Mouse (Mus musculus) liver, postnatal 0 days (tissue): ENCODE measurements around the gene Chn2. TPM values are rescaled to one million over a fixed set of nuclear protein-coding genes. Genes with fewer than 3 reads are reported as not detected.
A peak's percentile ranks its signal among the peaks of the same experiment; 100 is the strongest.

Experiments used
- ATAC-seq: fragments of 200-750 bp; cut with Nextera tagmentation; 2 replicates; pipeline ENCODE4 v1.8.0; 2017; ENCODE audit warnings: mild to moderate bottlenecking, moderate library complexity
- DNase-seq: peaks from one replicate; pipeline ENCODE4 v3.0.0-alpha.2; 2016
- H3K27ac ChIP-seq: fragments of 300-500 bp; sonication (generic); 2 replicates; pipeline ENCODE4 v1.5.1; 2014; ENCODE audit warnings: antibody characterized with exemption, moderate library complexity, mild to moderate bottlenecking, low read depth
- H3K27me3 ChIP-seq: fragments of 300-500 bp; sonication (generic); 2 replicates; pipeline ENCODE4 v1.6.1; 2014; ENCODE audit warnings: low read length, control low read depth, mixed read lengths; ENCODE audit not compliant: insufficient read depth
- H3K36me3 ChIP-seq: fragments of 300-500 bp; sonication (generic); replicated peaks from 2 replicates; pipeline ENCODE4 v1.6.1; 2014; ENCODE audit warnings: mild to moderate bottlenecking, control low read depth, low read length, moderate library complexity, mixed read lengths; ENCODE audit not compliant: insufficient read depth
- H3K4me1 ChIP-seq: fragments of 300-500 bp; sonication (generic); 2 replicates; pipeline ENCODE4 v1.6.1; 2014; ENCODE audit warnings: antibody characterized with exemption, mild to moderate bottlenecking, control low read depth; ENCODE audit not compliant: insufficient read depth
- H3K4me2 ChIP-seq: fragments of 300-500 bp; sonication (generic); 2 replicates; pipeline ENCODE4 v1.6.1; 2014; ENCODE audit warnings: low read depth, mild to moderate bottlenecking, low read length, moderate library complexity, mixed read lengths
- H3K4me3 ChIP-seq: fragments of 300-500 bp; sonication (generic); 2 replicates; pipeline ENCODE4 v1.5.1; 2014; ENCODE audit warnings: low read depth, low read length
- H3K9ac ChIP-seq: fragments of 300-500 bp; sonication (generic); replicated peaks from 2 replicates; pipeline ENCODE4 v1.6.1; 2014; ENCODE audit warnings: mild to moderate bottlenecking, moderate library complexity
- H3K9me3 ChIP-seq: fragments of 300-500 bp; sonication (generic); 2 replicates; pipeline ENCODE4 v1.6.1; 2016; ENCODE audit warnings: mild to moderate bottlenecking, control low read depth, low read length, mixed read lengths
- CTCF ChIP-seq: sonication (generic); IDR thresholded peaks from 2 replicates; pipeline ENCODE4 v1.5.1; 2016; ENCODE audit warnings: antibody characterized with exemption, low read depth
- EP300 ChIP-seq: IDR thresholded peaks from 2 replicates; pipeline ENCODE4 v1.6.1; 2016; ENCODE audit warnings: antibody characterized with exemption, low read depth, mild to moderate bottlenecking
- WGBS: fragments of 180-500 bp; shearing (Covaris S2); extraction: QIAGEN DNeasy Blood & Tissue Kit; methylation state at CpG from one replicate; pipeline ENCODE4 v1.1.7; 2014; ENCODE audit not compliant: insufficient replicate concordance; 5-methylcytosine and 5-hydroxymethylcytosine counted together
- polyA plus RNA-seq: library from polyadenylated mRNA; unstranded; fragments of >200 nt; fragmentation: Nextera tagmentation; extraction: Ambion mirVana; gene quantifications from 2 replicates; pipeline ENCODE4 v1.2.1, GENCODE M21; 2015

Chn2 gene
- polyA plus RNA-seq, 1 experiment from 2014 or later = 10.8 TPM

- Histone ChIP-seq H3K4me2 (no peak overlapping the region), H3K27ac (no peak overlapping the region), H3K4me1 (peaks cover 13% of the 10 kb centered on the region), H3K36me3 (no peaks in the 10 kb centered on the region), H3K9ac (no peak overlapping the region), H3K27me3 (no peaks in the 10 kb centered on the region), H3K4me3 (no peak overlapping the region), H3K9me3 (no peaks in the 10 kb centered on the region)
- ATAC-seq (no peak), DNase-seq (no peak)
- TF ChIP-seq EP300 (no peak), CTCF (no peak)
- WGBS = 85% methylated on average over 3 of the region's 3 CpGs
Measured at GRCm38 (mm10) chr6:54060258-54060657, 20.9 kb downstream of the Chn2 start.

DNA sequence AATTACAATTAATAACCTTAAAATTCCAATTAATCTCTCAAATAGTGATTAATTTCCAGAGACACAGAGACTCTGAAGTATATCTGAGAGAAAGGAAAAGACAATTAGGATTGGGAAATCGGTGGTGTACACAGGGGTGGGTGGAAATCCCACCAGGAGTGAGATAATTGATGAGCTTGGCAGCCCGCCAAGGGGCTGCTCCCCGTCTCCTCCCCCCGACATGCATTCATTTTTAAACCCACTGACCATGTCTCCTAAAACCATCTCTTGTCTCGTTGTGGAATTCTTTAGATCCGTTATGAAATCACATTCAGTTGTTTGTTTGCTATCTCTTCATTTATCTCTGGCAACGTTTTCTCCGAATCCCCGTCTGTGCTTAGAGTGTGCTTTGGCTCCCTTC is 22.0 kb downstream of the Chn2 start:
- H3K9ac ChIP-seq = no peak overlapping the region
- ATAC-seq = no peak
- peaks cover 13% of the 10 kb centered on the region for H3K4me1 ChIP-seq
- no peak overlapping the region for H3K4me3 ChIP-seq
- no peak for DNase-seq
- H3K4me2 ChIP-seq = no peak overlapping the region
- 49% methylated on average over 9 of the region's 9 CpGs for WGBS
- H3K27me3 ChIP-seq = no peaks in the 10 kb centered on the region
- H3K36me3 ChIP-seq = no peaks in the 10 kb centered on the region
- H3K9me3 ChIP-seq = no peaks in the 10 kb centered on the region
- TF ChIP-seq CTCF (no peak), EP300 (no peak)
- no peak overlapping the region for H3K27ac ChIP-seq

- TF ChIP-seq EP300 = no peak
- no peak for DNase-seq
- Histone ChIP-seq H3K9ac (no peak overlapping the region), H3K4me1 (peaks cover 16% of the 10 kb centered on the region), H3K27me3 (no peaks in the 10 kb centered on the region), H3K4me2 (no peak overlapping the region), H3K9me3 (no peaks in the 10 kb centered on the region), H3K36me3 (no peaks in the 10 kb centered on the region), H3K27ac (no peak overlapping the region), H3K4me3 (no peak overlapping the region)
- no peak for ATAC-seq
- 72% methylated on average over 6 of the region's 6 CpGs for WGBS
Measured at GRCm38 (mm10) chr6:54063878-54064277, 24.5 kb downstream of the Chn2 start.

DNA sequence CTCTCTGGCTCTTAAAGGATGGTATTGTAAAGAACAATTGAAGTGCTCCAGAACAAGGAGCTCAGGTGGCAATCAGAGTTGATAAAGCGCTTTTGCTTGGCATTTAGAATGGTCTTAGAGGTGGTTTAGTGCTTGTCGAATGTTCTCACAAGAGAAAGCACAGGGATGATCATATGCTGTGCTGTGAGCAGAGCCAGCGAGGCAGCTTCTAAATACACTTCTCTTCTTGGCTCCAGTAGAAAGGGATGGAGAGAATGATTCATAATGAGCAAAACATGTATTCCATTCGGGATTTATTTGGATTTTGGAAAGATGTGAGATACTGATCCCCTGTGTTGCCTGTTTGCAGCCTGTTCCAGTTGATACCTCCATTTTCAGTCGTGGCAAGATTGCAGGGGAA is 28.0 kb downstream of the Chn2 start:
- ATAC-seq (no peak), DNase-seq (no peak)
- Histone ChIP-seq H3K36me3 (no peaks in the 10 kb centered on the region), H3K9ac (no peak overlapping the region), H3K4me2 (no peak overlapping the region), H3K4me3 (no peak overlapping the region), H3K4me1 (peaks cover 17% of the 10 kb centered on the region), H3K27ac (no peak overlapping the region), H3K9me3 (no peaks in the 10 kb centered on the region), H3K27me3 (no peaks in the 10 kb centered on the region)
- TF ChIP-seq CTCF (no peak), EP300 (no peak)
- 65% methylated on average over 5 of the region's 5 CpGs for WGBS

GRCm38 (mm10) chr6:54068882-54069281 is 29.5 kb downstream of the Chn2 start:
- no peaks in the 10 kb centered on the region for H3K9me3 ChIP-seq
- H3K4me3 ChIP-seq = no peak overlapping the region
- H3K4me2 ChIP-seq = no peak overlapping the region
- no peaks in the 10 kb centered on the region for H3K36me3 ChIP-seq
- 60% methylated on average over 5 of the region's 5 CpGs for WGBS
- DNase-seq = no peak
- no peak overlapping the region for H3K27ac ChIP-seq
- H3K4me1 ChIP-seq = peaks cover 17% of the 10 kb centered on the region
- TF ChIP-seq EP300 (no peak), CTCF (no peak)
- no peak for ATAC-seq
- no peaks in the 10 kb centered on the region for H3K27me3 ChIP-seq
- H3K9ac ChIP-seq = no peak overlapping the region

- Histone ChIP-seq H3K9me3 (no peaks in the 10 kb centered on the region), H3K4me2 (peak overlapping the region; percentile 48), H3K9ac (no peak overlapping the region), H3K27ac (peak overlapping the region; percentile 57), H3K36me3 (no peaks in the 10 kb centered on the region), H3K4me1 (peaks cover 17% of the 10 kb centered on the region), H3K4me3 (no peak overlapping the region), H3K27me3 (no peaks in the 10 kb centered on the region)
- ATAC-seq (peak; percentile 51; the same call in 1 of the 2 replicates), DNase-seq (peak; percentile 65)
- WGBS = 38% methylated on average over 6 of the region's 6 CpGs
- TF ChIP-seq CTCF (no peak), EP300 (no peak)
Measured at GRCm38 (mm10) chr6:54070736-54071135, 31.4 kb downstream of the Chn2 start.

- H3K4me1 ChIP-seq = peaks cover 17% of the 10 kb centered on the region
- TF ChIP-seq EP300 (no peak), CTCF (no peak)
- H3K27ac ChIP-seq = no peak overlapping the region
- no peak for DNase-seq
- WGBS = 72% methylated on average over 4 of the region's 4 CpGs
- no peaks in the 10 kb centered on the region for H3K27me3 ChIP-seq
- H3K4me3 ChIP-seq = no peak overlapping the region
- no peaks in the 10 kb centered on the region for H3K36me3 ChIP-seq
- no peak for ATAC-seq
- no peak overlapping the region for H3K4me2 ChIP-seq
- H3K9ac ChIP-seq = no peak overlapping the region
- no peaks in the 10 kb centered on the region for H3K9me3 ChIP-seq
Measured at GRCm38 (mm10) chr6:54071478-54071877, 32.1 kb downstream of the Chn2 start.
